Mouse (Mus musculus) thymus, postnatal 0 days (tissue): Measurements from ENCODE around the gene Camk1. TPM values are rescaled to one million over a fixed set of nuclear protein-coding genes. Genes with fewer than 3 reads are reported as not detected.
"Not testable (repeated sequence)": the region's sequence is repeated elsewhere in the genome, so short reads cannot be mapped to it uniquely, and the experiment has no call there.

Experiments used
- DNase-seq: peaks from one replicate; pipeline ENCODE4 v3.0.0-alpha.2; 2015; ENCODE audit warnings: low spot score
- polyA plus RNA-seq: library from polyadenylated mRNA; unstranded; fragments of >200 nt; fragmentation: Nextera tagmentation; extraction: Ambion mirVana; gene quantifications from 2 replicates; pipeline ENCODE4 v1.2.1, GENCODE M21; 2015

Camk1 gene
- polyA plus RNA-seq, 1 experiment from 2014 or later = 10.9 TPM

GRCm38 (mm10) chr6:113362241-113362640 is 18.5 kb upstream of the Camk1 start:
- no peak for DNase-seq

- no peak for DNase-seq
Observed at GRCm38 (mm10) chr6:113361476-113361875, 17.7 kb upstream of the Camk1 start.

GRCm38 (mm10) chr6:113353696-113354095 is 9.9 kb upstream of the Camk1 start:
- no peak for DNase-seq

GRCm38 (mm10) chr6:113352820-113353219 is 9.0 kb upstream of the Camk1 start:
- DNase-seq = no peak

GRCm38 (mm10) chr6:113351653-113352052 is 7.9 kb upstream of the Camk1 start:
- no peak for DNase-seq

- DNase-seq = no peak
Observed at GRCm38 (mm10) chr6:113351161-113351560, 7.4 kb upstream of the Camk1 start.

- DNase-seq = no peak
Observed at GRCm38 (mm10) chr6:113350538-113350937, 6.8 kb upstream of the Camk1 start.

- DNase-seq = no peak
Observed at GRCm38 (mm10) chr6:113346897-113347296, 3.1 kb upstream of the Camk1 start.

- DNase-seq = no peak
Observed at GRCm38 (mm10) chr6:113344321-113344720, 537 bp upstream of the Camk1 start.

GRCm38 (mm10) chr6:113342297-113342696 is 1.5 kb downstream of the Camk1 start:
- no peak for DNase-seq

- DNase-seq = no peak
Observed at GRCm38 (mm10) chr6:113341574-113341973, 2.2 kb downstream of the Camk1 start.

- no peak for DNase-seq
Observed at GRCm38 (mm10) chr6:113336852-113337620, 6.7 kb downstream of the Camk1 start.

GRCm38 (mm10) chr6:113334216-113334615 is 9.6 kb downstream of the Camk1 start:
- no peak for DNase-seq

- DNase-seq = no peak
Observed at GRCm38 (mm10) chr6:113333137-113333950, 10.4 kb downstream of the Camk1 start.

GRCm38 (mm10) chr6:113332734-113333133 is 11.1 kb downstream of the Camk1 start:
- DNase-seq = not testable (repeated sequence)

GRCm38 (mm10) chr6:113331721-113332120 is 12.1 kb downstream of the Camk1 start:
- no peak for DNase-seq

- DNase-seq = peak; percentile 72
Observed at GRCm38 (mm10) chr6:113330547-113330946, 13.2 kb downstream of the Camk1 start.

- no peak for DNase-seq
Observed at GRCm38 (mm10) chr6:113329396-113329795, 14.4 kb downstream of the Camk1 start.

- peak; percentile 99 for DNase-seq
Observed at GRCm38 (mm10) chr6:113326533-113327315, 17.1 kb downstream of the Camk1 start, which contains the start of gene Ogg1. Gene Ogg1, plus strand, starts transcription at chr6:113326972.

GRCm38 (mm10) chr6:113315972-113316371 is 27.8 kb downstream of the Camk1 start:
- no peak for DNase-seq

- DNase-seq = peak; percentile 19
Observed at GRCm38 (mm10) chr6:113308141-113308540, 35.6 kb downstream of the Camk1 start.
